Mouse (Mus musculus) thymus, adult 18-20 months (tissue): Measurements from ENCODE around the gene Hist1h4h.
A peak's percentile ranks its signal among the peaks of the same experiment; 100 is the strongest.

Experiments
- DNase-seq, 2 experiments: peaks; one replicate each; pipeline ENCODE4 v3.0.0; 2022; ENCODE audit warnings: mixed read lengths in 2 of 2

Hist1h4h gene

GRCm38 (mm10) chr13:23513517-23513916, 17.3 kb upstream of the Hist1h4h start:
- no peak for DNase-seq

DNA sequence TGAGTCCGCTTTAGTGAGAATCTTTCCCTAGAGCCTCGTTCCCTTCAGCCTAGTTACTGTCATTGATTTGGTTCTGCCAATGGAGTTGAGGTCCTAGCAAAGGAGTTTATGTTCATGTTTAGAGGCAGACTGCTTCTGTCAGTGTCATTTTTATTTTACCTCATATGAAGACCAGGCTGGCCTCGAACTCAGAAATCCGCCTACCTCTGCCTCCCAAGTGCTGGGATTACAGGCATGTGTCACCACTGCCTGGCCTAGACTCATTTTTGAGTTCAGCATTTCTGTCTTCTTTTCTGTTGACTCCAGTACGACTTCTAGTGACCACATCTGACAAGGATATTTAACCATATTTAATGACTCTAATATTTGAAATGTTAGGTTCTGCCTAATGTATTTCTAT, 15.6 kb upstream of the Hist1h4h start:
- DNase-seq, result no peak

DNA sequence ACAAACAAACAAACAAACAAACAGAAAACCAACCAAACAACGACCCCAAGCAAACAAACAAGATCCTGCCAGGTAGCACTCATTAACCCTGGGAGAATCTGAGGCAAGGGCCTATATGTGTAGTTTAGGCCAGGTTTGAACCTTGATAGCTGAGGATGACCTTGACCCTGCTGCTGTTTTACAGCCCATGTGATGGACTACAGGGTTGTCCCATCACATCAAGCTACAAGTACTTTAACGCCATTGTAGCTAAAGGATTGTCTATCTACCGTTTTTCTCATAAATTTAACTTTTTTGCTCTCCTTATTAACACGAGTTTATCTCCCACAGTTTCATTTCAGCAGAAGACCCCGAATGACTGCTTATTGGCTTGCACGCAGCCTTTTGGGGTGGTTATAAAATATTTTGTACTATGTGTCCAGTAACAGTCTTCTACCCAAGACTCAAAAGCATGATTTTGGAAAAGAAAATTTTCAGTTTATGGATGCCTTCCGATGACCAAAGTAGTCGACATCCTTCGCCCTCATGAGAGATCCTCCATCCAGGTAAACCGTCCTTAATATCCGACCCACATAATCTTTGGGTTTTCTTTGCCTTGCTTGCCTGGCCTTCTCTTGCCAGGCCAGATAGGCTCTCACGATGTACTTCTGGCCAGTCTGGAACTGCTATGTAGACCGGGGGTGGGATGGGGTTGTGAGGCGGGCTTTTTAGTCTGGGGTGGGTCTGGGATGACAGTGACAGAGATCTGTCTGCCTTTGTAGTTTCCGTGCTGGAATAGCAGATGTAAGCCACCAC, 14.8 kb upstream of the Hist1h4h start:
- no peak for DNase-seq

DNA sequence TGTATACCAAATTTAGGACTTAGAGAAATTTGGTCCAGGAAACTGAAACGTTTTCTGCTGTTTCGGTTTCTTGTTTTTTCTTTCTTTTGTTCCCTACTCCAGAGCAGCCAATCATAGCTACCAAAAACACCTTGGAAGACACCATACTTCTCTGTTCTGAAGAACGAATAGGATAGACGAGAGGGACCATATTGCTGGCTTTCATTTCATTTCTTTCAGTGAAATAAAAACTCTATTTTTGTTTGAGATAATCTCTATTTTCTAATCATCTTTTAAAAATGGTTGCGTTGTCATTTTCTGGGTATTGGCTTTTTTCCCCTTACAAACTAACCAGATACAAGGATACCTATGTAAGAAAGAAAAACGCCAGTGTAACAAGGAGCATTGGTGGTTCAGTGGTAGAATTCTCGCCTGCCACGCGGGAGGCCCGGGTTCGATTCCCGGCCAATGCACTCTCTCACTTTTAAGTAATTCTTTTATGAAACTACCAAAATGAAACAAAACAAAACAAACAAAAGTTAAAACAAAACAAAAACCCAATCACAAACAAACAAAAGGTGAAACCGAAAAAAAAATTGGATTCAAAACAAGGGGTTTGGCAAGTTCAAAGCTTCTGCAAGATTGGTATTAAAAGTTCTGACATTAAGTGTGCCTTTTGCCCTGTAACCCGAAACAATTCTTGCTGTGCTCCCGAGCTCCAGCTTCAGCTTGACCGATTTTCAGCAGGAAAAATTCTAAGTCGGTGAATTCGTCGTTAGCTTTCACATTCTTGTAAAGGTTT, 13.8 kb upstream of the Hist1h4h start:
- DNase-seq, result peak; percentile 47 to 69

DNA sequence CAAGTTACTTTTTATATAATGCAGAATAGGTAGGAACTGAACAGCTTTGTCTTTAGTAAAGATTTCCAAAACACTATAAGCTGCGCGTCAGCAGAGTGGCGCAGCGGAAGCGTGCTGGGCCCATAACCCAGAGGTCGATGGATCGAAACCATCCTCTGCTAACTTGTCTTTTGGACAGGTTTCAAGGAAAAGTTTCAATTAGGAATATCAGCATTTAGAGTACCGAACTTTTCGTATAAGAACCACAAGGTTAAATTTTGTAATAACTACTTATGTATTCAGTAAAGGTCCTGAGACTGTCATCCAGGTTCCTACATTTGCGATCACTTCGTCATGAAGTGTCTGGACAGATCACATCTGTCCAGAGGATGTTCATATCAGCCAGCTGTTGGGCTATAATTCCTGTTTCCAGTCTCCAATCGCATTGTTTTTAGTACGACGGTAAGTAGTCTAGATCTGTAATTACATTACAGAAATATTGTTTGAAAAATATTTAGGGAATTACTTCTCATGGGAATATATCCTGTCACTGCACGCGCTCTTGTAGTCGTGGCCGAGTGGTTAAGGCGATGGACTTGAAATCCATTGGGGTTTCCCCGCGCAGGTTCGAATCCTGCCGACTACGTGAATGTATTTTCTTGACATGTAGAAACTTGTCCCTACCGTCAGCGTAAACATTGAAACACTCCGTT, 13.1 kb upstream of the Hist1h4h start:
- DNase-seq, result peak; percentile 76 to 86

- no peak for DNase-seq
Measured at GRCm38 (mm10) chr13:23518295-23518603, 12.6 kb upstream of the Hist1h4h start.

DNA sequence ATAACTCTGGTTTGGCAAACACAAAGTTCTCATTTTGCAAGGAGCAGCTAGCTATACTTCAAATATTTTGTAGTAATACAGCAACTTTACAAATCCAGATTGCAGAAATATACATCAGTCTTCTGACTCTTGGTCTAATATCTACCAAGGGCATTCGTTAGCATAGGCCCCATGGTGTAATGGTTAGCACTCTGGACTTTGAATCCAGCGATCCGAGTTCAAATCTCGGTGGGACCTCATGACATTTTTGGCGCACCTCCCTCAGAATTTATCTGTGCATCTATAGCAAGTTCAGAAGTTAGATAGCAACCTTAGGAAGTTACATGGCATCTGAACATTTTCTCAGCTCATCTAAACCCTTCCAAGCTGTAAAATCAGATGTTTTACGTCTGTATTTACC, 12.0 kb upstream of the Hist1h4h start:
- peak; percentile 43 to 72 for DNase-seq

DNA sequence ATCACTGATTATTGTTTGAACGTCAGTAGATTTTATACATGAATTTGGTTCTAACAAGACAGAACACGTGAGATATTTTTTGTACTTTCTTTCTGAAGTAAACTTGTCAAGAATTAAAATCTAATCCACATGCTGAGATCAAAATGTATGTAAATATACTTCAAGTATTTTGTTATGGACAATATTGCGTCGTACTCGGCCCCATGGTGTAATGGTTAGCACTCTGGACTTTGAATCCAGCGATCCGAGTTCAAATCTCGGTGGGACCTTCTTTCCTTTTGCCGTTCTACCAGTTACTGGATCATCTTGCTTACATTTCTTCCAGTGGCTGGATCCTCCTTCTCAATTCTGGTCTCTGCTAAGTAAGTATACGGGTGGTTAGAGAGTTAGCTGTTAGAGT, 11.4 kb upstream of the Hist1h4h start:
- peak; percentile 41 to 60 for DNase-seq

DNA sequence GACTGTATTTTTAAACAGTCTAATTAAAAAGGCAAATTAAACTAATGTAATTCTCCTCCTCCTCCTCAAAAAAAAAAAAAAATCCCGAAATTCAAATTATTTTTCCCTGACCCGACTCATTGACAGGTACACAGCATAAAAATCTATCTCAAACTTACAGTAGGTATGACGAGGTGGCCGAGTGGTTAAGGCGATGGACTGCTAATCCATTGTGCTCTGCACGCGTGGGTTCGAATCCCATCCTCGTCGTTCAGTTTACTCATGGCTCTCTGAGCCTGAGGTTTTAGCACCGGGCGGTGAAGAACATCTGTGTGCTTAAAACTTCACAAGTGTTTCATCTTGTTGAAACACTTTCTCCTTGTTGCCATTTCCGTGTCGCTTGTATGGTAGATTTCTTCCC, 9.1 kb upstream of the Hist1h4h start:
- DNase-seq, result peak; percentile 77 to 87

- DNase-seq, result no peak
Measured at GRCm38 (mm10) chr13:23523976-23524375, 6.9 kb upstream of the Hist1h4h start.

DNA sequence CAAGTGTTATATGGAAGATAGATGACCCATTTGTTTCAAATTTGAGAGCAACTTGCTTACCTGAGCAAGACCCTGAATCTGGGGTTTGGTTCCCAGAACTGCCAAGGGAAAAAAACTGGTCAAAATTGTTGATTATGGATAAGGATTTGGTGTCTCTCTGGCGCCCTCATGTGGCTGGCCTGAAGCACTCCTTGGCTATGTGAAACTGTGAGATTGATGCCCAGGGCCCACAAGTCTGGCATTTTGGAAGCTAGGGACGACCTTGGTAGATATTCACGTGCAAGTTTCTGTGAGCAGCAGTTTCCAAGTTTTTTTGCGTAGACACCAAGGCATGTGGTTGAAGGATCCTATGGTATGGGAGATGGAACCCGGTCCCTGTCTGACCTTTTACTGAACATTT, 6.2 kb upstream of the Hist1h4h start:
- peak in 1 of 2 experiments; percentile 37 for DNase-seq

DNA sequence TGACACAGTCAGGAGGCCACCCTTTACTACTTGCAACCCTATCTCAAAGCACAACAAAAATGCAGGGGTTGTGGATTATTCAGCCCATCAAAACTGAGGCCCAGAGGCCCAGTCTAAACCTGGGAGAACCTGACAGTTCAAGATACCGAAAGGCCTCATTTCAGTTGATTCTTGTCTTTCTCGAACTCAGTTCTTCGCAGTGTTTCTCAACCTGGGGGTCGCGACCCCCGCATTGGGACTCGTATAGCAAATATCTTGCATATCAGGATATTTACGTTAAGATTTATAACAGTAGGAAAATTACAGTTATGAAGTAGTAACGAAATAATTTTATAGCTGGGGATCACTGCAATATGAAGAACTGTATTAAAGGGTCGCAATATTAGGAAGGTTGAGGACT, 4.9 kb upstream of the Hist1h4h start:
- no peak for DNase-seq

- peak; percentile 66 to 76 for DNase-seq
Measured at GRCm38 (mm10) chr13:23526312-23526711, 4.5 kb upstream of the Hist1h4h start.

GRCm38 (mm10) chr13:23529005-23529404, 1.8 kb upstream of the Hist1h4h start:
- no peak for DNase-seq

- DNase-seq, result no peak
Measured at GRCm38 (mm10) chr13:23529480-23530165, 1.2 kb upstream of the Hist1h4h start.

DNA sequence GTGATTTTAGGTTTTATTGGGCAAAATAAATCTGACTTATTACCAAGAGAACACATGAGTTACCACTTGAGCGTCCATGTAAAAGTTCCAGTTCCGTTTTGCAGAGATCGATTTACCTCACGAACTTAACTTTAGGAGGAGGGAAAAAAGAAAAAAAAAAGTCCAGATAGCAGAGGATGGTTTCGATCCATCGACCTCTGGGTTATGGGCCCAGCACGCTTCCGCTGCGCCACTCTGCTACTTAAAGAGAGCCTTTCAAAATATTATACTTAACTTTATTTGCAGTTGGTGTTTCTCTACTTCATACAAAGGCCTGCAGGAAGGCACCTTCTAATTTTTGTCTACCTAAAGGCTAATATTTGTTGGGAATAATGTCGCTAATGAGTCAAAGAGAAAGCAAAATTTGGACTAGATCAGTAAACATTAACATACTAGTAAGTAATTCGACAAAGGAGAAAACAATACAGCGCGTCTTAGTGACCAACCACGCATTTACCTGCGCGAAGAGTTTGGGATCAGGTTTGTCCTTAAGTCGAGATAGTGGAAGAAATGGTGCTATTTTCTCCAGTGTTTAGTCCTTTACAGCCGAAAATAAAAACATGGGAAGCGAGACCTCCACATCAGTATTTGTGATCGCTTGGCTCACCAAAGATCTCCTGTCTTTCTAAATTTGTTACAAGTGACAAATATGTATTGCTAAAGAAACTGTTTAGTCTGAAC, 509 bp upstream of the Hist1h4h start:
- peak in 1 of 2 experiments; percentile 64 for DNase-seq

DNA sequence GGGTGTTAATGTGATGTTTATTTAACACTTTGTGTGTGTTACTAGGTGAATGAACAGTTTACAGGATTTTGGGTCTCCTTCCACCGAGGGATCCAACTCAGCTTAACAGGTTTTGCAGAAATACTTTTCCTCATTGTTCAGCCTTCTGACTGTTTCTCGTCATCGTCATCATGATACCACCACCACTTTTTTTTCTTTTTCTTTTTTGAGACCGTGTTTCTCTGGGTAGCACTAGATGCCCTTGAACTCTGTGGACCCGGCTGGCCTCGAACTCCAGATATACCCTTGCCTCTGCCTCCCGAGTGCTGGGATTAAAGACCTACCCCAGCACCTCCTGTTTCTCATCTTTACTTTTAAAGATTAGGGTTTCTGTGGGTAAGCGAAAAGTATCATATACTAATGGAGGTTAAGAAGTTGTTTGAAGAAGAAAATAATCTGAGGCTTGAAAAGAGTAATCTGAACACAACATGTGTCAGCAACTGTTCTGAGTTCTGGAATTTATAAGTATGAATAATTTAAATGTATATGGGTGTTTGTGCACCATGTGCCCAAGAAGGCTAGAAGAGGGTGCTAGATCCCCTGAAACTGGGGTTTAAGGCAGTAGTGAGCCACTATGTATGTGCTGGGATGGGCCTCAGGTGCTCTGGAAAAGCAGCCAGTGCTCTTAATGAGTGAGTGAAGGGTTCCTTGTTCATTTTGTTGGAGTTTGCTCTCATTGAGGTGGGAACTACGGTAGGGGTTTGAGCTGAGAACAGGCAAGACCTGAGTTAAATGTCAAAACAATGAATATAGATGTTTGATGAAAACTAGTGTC, 1.6 kb downstream of the Hist1h4h start:
- no peak for DNase-seq

DNA sequence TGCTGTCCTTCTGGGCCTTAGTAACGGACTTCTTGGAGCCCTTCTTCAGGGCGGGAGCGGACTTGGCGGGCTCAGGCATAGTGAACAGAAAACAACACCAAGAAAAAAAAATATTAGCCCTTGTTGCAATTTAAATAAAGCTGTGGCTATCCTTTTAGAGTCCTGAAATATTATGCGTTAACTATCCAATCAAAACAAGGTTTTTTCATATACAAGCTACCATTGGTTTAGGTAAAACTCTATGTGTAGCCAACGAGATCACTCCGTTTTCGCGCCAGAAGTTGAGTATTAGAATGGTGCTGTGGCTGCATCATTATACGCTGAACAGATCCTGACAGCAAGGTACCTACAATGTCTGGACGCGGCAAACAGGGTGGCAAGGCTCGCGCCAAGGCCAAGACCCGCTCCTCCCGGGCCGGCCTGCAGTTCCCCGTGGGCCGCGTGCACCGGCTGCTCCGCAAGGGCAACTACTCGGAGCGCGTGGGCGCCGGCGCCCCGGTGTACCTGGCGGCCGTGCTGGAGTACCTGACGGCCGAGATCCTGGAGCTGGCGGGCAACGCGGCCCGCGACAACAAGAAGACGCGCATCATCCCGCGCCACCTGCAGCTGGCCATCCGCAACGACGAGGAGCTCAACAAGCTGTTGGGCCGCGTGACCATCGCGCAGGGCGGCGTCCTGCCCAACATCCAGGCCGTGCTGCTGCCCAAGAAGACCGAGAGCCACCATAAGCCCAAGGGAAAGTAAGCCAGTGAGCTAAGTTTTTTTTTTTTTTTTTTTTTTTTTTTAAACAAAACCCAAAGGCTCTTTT, 2.9 kb downstream of the Hist1h4h start, which contains the start of gene Hist1h2af:
TSS of gene Hist1h2af (plus strand) at position 347 of the 808 bp plus-strand sequence.
- peak; percentile 38 to 69 for DNase-seq

DNA sequence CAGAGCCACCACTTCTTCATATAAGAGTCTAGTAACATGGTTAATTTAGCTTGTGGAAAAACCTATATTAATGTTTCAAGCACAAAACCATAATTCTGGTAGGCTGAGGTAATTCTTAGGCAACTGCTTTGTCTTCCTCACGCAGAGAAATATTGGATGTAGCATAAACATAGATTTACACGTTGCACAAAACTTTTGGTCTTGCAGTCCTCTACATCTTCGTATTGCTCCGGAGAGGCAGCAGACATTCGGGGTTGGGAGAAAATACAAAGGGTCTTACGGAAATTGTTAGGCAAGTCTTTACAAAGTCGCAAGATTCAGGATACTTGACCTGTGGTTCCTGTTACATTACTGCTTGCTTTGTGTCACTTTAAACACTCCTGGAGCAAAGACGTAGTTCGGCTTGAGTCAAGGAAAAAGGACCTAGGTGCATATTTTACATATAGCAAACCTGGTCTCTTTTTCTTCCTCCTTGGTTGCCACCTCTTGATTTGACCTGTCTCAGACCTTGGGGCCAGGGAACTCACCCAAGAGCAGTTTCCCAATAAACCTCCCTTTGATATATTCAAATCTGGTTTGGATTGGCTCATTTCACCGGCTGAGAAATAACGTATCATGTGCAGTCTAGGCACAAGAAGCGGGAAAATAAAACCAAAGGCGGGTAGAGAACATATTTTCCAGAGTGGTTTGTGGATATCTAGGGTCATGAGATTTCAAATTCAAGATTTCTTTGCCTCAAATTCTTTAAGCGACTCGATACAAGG, 3.7 kb downstream of the Hist1h4h start:
- no peak for DNase-seq
